Mouse (Mus musculus) embryonic facial prominence, embryonic 13.5 days (tissue): ENCODE results near the gene Efs. TPM values are rescaled to one million over a fixed set of nuclear protein-coding genes. Genes with fewer than 3 reads are reported as not detected.
A peak's percentile ranks its signal among the peaks of the same experiment; 100 is the strongest.

Experiments used
- ATAC-seq: fragments of 200-750 bp; cut with Nextera tagmentation; 2 replicates; pipeline ENCODE4 v1.8.0; 2017; ENCODE audit warnings: low read depth; ENCODE audit not compliant: insufficient number of reproducible peaks, insufficient read depth, low FRiP score, low TSS enrichment
- H3K27ac ChIP-seq: fragments of 300-500 bp; sonication (generic); 2 replicates; pipeline ENCODE4 v1.5.1; 2015; ENCODE audit warnings: moderate library complexity, mild to moderate bottlenecking, inconsistent platforms
- H3K27me3 ChIP-seq: fragments of 300-500 bp; sonication (generic); 2 replicates; pipeline ENCODE4 v1.6.1; 2015; ENCODE audit warnings: mild to moderate bottlenecking, inconsistent platforms
- H3K36me3 ChIP-seq: fragments of 300-500 bp; sonication (generic); 2 replicates; pipeline ENCODE4 v1.6.1; 2015; ENCODE audit warnings: mild to moderate bottlenecking, inconsistent platforms
- H3K4me1 ChIP-seq: fragments of 300-500 bp; sonication (generic); 2 replicates; pipeline ENCODE4 v1.6.1; 2015; ENCODE audit warnings: inconsistent platforms
- H3K4me2 ChIP-seq: fragments of 300-500 bp; sonication (generic); 2 replicates; pipeline ENCODE4 v1.6.1; 2015; ENCODE audit warnings: moderate library complexity, mild to moderate bottlenecking, inconsistent platforms
- H3K4me3 ChIP-seq: fragments of 300-500 bp; sonication (generic); 2 replicates; pipeline ENCODE4 v1.5.1; 2015; ENCODE audit warnings: mild to moderate bottlenecking, inconsistent platforms
- H3K9ac ChIP-seq: fragments of 300-500 bp; sonication (generic); 2 replicates; pipeline ENCODE4 v1.6.1; 2015; ENCODE audit warnings: mild to moderate bottlenecking, inconsistent platforms
- H3K9me3 ChIP-seq: fragments of 300-500 bp; sonication (generic); 2 replicates; pipeline ENCODE4 v1.6.1; 2016; ENCODE audit warnings: inconsistent platforms
- WGBS: fragments of 180-500 bp; shearing (Covaris S2); methylation state at CpG from one replicate; pipeline ENCODE4 v1.1.7; 2015; ENCODE audit warnings: mixed read lengths; 5-methylcytosine and 5-hydroxymethylcytosine counted together
- polyA plus RNA-seq: library from polyadenylated mRNA; unstranded; fragments of >200 nt; fragmentation: Nextera tagmentation; extraction: Ambion mirVana; gene quantifications from 2 replicates; pipeline ENCODE4 v1.2.1, GENCODE M21; 2015

The Efs gene
- polyA plus RNA-seq, 1 experiment from 2014 or later, result 50.9 TPM

DNA sequence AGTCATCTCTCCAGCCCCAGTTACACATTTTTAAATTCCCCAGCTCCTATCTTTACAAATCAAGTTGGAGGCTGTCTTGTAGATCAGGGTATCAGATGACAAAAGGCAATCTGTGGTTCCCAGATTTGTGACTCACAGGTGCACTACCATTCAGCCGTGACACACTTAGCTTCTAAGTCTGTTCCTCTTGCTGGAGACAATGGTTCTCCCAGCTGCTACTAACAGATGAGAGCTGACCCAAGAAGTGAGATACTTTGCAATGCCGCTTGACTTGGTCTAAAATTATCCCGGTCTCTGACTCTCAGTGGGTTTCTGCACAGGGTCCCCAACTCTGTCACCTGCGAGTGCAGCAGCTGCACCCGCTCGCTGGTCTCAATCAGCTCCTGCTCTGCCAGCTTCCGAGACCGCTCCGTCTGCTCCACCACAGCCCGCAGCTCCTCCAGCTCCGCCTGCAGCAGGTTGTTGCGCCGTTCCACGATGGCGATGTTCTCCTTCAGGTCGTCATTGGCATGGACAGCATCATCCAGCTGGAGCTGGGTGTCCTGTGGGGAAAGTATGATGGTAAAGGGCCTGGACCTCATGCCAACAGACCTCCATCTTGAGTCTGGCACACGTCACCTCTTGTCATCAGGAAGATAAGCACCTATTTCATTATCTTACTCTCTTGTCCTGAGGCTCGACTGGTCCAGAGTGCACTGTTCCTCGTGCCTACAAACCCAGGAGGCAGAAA is 20.2 kb upstream of the Efs start:
- Histone ChIP-seq H3K9ac (no peak overlapping the region), H3K9me3 (no peaks in the 10 kb centered on the region), H3K36me3 (no peaks in the 10 kb centered on the region), H3K4me3 (no peak overlapping the region), H3K4me2 (no peak overlapping the region), H3K27me3 (no peaks in the 10 kb centered on the region), H3K27ac (no peak overlapping the region), H3K4me1 (peaks cover 3% of the 10 kb centered on the region; the same call in 1 of the 2 replicates)
- WGBS, result 85% methylated on average over 19 of the region's 19 CpGs
- no peak for ATAC-seq

DNA sequence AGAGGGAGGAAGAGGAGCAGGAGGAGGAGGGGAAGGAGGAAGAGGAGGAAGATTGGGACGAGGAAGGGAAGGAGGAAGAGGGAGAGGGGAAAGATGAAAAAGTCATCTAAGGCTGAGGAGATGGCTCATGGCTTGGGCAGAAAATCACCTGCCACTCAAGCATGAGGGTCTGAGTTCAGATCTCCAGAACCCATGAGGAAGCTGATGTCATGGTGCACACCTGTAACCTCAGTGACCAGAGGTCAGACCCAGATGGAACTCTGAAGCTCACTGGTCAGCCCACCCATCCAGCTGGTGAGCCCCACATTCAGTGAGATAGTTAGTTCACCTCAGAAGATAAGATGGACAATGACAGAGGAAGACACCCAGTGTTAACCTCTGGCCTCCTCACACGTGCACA is 19.0 kb upstream of the Efs start:
- Histone ChIP-seq H3K9ac (no peak overlapping the region), H3K9me3 (no peaks in the 10 kb centered on the region), H3K27ac (no peak overlapping the region), H3K27me3 (no peaks in the 10 kb centered on the region), H3K4me2 (no peak overlapping the region), H3K4me3 (no peak overlapping the region), H3K4me1 (peaks cover 5% of the 10 kb centered on the region; the same call in 1 of the 2 replicates), H3K36me3 (no peaks in the 10 kb centered on the region)
- no peak for ATAC-seq
- 70% methylated on average over 2 of the region's 2 CpGs for WGBS

DNA sequence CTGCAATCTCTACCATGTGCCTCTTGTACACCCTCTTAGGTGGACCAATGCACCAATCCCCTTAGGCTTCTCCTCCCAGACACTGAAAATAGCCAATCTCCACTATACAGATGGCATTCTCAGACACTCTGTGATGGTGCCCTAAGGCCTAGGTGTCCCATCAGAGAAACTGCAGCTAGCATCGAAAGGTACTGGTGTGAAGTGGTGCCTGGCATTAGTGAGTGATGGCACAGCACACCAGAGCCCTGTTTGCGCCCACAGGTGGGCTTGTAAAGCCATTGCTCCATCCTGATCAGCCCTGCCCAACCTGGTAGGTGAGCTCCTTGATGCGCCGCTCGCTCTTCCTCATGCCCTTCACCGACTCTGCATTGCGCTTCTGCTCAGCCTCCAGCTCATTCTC is 18.0 kb upstream of the Efs start:
- no peaks in the 10 kb centered on the region for H3K27me3 ChIP-seq
- peaks cover 5% of the 10 kb centered on the region; the same call in 1 of the 2 replicates for H3K4me1 ChIP-seq
- ATAC-seq, result no peak
- no peaks in the 10 kb centered on the region for H3K9me3 ChIP-seq
- H3K36me3 ChIP-seq, result no peaks in the 10 kb centered on the region
- WGBS, result 92% methylated on average over 7 of the region's 7 CpGs
- no peak overlapping the region for H3K4me3 ChIP-seq
- H3K4me2 ChIP-seq, result no peak overlapping the region
- H3K9ac ChIP-seq, result no peak overlapping the region
- no peak overlapping the region for H3K27ac ChIP-seq

DNA sequence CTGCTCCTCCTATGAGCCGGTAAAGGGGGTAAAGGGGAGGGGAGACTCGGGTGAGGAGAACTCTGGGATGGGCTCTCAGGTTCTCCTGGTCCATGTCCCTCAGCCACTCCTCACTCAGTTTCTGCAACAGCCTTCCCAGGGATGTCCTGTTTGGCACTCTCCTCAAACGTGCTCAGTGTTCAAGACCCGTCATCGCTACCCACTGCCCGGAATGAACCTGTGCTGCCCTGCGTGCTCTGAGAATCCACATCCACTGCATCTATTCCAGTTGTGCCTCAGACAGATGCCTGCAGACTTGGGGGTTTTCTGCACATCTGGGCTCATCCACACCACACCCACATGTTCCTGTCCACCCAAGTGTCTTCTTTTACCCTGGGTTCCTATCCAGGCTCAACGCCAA is 16.6 kb upstream of the Efs start:
- Histone ChIP-seq H3K4me1 (peaks cover 5% of the 10 kb centered on the region; the same call in 1 of the 2 replicates), H3K9me3 (no peaks in the 10 kb centered on the region), H3K4me2 (no peak overlapping the region), H3K27me3 (no peaks in the 10 kb centered on the region), H3K4me3 (no peak overlapping the region), H3K36me3 (no peaks in the 10 kb centered on the region), H3K9ac (no peak overlapping the region), H3K27ac (no peak overlapping the region)
- 86% methylated on average over 8 of the region's 8 CpGs for WGBS
- no peak for ATAC-seq

DNA sequence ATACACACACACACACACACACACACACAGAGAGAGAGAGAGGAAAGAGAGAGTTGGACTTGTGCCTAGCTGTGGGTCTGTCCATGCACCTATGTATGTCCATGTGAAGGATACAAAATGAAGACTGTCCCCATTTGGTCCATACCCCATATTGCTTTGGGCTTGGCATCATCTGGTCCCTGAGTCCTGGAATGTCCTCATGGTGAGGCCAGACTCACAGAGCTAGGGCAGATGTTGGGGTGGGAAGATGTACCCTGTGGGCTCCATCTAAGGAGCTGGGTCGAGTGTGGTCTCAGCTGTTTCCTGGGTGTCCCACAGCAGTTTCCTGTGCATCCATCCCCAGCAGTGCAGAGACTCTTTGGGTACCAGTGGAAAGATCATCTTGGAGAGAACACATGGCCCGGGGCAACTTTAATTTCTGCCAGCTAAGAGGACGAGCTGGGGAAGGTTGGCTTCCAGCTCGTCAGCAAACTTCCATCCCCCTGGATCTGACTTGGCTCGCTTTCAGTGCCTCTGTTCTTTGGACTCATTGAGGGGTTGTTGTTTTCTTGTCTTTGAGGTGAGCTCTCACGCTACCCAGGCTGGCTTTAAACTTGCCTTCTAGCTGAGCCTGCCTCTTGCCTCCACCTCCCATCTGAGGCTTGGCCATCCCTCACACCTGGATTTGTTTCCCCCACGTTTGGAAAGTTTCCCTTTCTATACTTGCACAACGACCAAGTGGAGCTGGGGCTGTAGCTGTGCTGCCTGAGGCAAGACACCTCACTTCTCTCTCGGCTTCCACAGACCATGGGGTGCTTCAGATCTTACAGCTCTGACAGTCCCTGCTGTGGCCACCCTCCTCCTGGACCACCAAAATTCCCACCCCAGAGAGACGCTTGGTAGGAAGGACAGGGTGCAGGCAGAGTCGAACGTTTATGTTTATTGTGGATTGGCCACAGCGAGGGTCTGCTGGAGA is 15.4 kb upstream of the Efs start:
- WGBS, result 59% methylated on average over 13 of the region's 13 CpGs
- no peak overlapping the region for H3K9ac ChIP-seq

DNA sequence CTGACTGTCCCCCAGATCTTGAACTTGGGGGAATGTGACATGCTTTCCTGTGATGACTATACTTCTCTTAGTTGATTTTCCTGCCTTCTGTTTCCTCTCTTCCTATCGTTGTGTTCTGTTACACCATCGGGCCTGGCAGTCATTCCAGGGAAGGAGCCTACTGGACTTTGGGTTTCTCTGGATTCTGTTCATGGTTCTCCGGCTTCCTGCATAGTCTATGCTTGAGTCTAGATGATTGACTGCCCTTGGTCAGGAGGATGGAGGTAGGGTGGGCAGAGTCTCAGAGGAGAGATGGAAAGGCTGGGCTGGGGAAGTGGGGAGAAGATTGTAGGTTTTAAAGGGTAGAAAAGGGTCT is 14.2 kb upstream of the Efs start:
- H3K9me3 ChIP-seq, result no peaks in the 10 kb centered on the region
- H3K9ac ChIP-seq, result no peak overlapping the region
- no peak for ATAC-seq
- H3K36me3 ChIP-seq, result no peaks in the 10 kb centered on the region
- H3K4me2 ChIP-seq, result no peak overlapping the region
- WGBS, result 73% methylated on average over 3 of the region's 3 CpGs
- no peaks in the 10 kb centered on the region for H3K27me3 ChIP-seq
- peaks cover 19% of the 10 kb centered on the region for H3K4me1 ChIP-seq
- no peak overlapping the region for H3K4me3 ChIP-seq
- H3K27ac ChIP-seq, result no peak overlapping the region

More for the DNA sequence above, 15.4 kb upstream of the Efs start:
- no peak overlapping the region for H3K27ac ChIP-seq
- no peaks in the 10 kb centered on the region for H3K27me3 ChIP-seq
- H3K36me3 ChIP-seq, result no peaks in the 10 kb centered on the region
- H3K4me3 ChIP-seq, result no peak overlapping the region
- no peaks in the 10 kb centered on the region for H3K9me3 ChIP-seq
- no peak for ATAC-seq
- peaks cover 10% of the 10 kb centered on the region for H3K4me1 ChIP-seq
- H3K4me2 ChIP-seq, result no peak overlapping the region

DNA sequence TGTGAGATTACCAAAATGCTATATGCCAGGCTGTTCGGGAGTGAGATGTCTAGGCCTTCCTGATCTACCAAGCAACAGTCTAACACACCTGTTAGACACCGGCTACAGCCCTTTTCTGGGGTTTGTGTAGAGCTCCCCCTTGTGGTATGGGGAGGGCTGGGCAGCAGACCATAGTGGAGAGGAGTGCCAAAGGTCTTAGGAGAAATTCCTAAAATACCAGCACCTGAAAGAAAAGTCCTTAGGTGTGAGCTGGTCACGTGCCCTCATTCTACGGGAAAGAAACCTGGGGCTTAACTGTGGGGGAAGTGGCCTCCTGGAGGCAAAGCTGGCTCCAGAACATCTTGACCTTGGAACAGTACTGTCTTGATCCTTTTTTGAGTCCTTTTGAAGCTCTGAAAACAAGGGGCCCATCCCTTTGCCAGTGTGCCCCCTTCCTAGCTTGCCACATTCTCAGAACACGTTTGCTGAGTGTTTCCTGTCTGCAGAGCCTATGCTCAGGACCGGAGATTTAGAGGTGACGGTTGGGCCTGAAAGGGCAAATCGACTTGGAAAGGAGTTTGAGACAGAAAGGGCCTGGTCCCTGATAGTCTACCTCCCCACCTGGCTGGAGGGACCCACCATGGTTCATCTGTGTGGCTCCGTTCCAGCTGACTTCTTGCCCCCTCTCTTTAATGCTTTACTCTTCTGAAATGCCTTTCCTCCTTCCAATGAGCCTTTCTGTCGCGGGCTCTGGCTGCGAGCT is 13.7 kb upstream of the Efs start:
- no peaks in the 10 kb centered on the region for H3K27me3 ChIP-seq
- no peak for ATAC-seq
- no peaks in the 10 kb centered on the region for H3K36me3 ChIP-seq
- no peak overlapping the region for H3K4me3 ChIP-seq
- H3K9ac ChIP-seq, result no peak overlapping the region
- H3K27ac ChIP-seq, result no peak overlapping the region
- no peak overlapping the region for H3K4me2 ChIP-seq
- no peaks in the 10 kb centered on the region for H3K9me3 ChIP-seq
- H3K4me1 ChIP-seq, result peaks cover 19% of the 10 kb centered on the region
- 49% methylated on average over 12 of the region's 12 CpGs for WGBS

DNA sequence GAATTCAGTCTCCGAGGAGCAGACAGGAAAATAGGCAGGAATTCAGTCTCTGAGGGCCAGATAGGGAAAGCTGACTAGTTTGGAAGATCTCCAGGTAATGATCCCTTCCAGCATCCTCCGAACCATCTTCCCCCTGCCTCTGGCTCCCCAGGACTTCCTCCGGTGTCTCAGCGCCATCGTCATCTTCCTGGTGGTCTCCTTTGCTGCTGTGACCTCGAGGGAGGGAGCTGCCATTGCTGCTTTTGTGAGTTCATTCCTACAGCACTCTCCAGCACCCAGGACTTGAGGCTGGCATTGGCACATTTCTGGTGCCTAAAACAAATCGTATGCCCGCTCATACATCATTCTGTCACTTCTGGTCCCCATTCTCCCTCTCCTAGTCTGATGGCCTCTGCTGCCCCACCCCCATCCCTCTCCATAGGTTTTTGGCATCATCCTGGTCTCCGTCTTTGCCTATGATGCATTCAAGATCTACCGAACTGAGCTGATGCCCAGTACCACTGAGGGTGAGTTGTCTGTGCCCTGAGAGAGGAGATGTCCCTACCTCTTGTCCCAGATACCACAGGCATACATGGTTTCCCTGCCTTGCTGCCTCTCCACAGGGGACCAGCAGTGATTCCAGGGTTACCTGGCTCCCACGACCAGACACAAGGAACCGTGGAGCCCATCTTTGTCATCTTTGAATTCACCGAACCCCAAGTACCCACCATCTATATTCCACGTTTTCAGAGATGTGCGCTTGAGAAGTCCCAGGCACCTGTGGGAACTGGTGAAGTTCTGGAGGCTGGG is 12.7 kb upstream of the Efs start:
- no peak overlapping the region for H3K4me2 ChIP-seq
- H3K9me3 ChIP-seq, result no peaks in the 10 kb centered on the region
- no peak overlapping the region for H3K27ac ChIP-seq
- 83% methylated on average over 15 of the region's 15 CpGs for WGBS
- H3K27me3 ChIP-seq, result no peaks in the 10 kb centered on the region
- no peaks in the 10 kb centered on the region for H3K36me3 ChIP-seq
- peaks cover 19% of the 10 kb centered on the region for H3K4me1 ChIP-seq
- no peak overlapping the region for H3K4me3 ChIP-seq
- H3K9ac ChIP-seq, result no peak overlapping the region
- ATAC-seq, result no peak

DNA sequence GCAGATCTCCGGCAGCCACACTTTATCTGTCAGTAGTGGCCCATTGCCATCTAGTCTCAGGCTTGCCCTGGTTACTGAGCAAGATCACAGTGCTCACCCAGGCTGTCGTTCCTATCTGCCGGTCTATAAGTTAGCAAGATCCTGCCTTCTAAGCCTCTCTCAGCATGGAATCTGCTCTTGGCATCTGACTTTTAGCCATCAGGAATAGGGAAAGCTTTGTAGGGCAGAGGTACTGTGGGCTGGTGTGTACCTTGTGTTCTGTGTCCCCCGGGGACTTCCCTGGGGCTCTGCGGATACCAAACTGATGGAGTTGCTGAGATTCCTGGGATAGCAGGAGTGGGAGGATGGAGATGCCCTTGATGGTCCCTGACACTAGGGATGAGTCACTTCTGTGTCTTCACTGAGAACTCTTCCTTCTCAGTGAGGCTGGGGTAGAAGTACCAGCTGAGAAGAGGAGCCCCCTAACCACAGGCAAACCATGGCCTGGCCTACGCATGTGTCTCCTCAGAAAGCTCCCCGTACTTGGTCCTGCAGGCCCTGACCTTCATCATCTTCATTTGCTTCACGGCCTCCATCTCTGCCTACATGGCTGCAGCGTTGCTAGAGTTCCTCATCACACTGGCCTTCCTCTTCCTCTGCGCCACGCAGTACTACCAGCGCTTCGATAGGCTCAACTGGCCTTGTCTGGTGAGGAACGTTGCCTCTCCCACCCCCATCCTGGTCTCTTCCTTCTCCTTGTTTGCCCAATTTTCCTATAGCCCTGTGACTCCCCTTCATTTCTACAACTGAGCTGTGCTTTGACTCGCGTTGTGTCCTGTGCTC is 11.6 kb upstream of the Efs start:
- ATAC-seq, result no peak
- Histone ChIP-seq H3K4me2 (no peak overlapping the region), H3K27ac (no peak overlapping the region), H3K4me3 (no peak overlapping the region), H3K9me3 (no peaks in the 10 kb centered on the region), H3K36me3 (no peaks in the 10 kb centered on the region), H3K9ac (0 out of 2 replicates have a peak overlapping the region, but pooled peaks have one; percentile 11), H3K4me1 (peaks cover 25% of the 10 kb centered on the region), H3K27me3 (no peaks in the 10 kb centered on the region)
- WGBS, result 89% methylated on average over 16 of the region's 16 CpGs

DNA sequence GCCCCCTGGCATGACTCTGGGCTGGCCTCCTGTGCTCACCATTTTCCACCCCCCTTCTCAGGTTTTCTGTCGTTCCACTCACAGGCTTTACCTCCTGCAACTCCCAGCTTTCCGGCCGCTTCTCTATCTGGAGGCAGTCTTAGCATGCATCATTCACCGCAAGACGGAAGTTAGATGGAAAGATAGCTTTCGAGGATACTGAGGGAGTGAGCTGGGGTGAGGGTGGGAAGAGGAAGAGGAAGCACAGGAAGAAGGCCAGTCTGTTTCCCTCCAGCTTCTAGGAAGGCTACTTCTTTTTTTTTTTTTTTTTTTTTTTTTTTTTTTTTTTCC is 10.9 kb upstream of the Efs start:
- ATAC-seq, result no peak
- Histone ChIP-seq H3K27ac (peak overlapping the region; percentile 86), H3K4me3 (peak overlapping the region; percentile 16), H3K36me3 (no peaks in the 10 kb centered on the region), H3K9me3 (no peaks in the 10 kb centered on the region), H3K4me1 (peaks cover 26% of the 10 kb centered on the region), H3K4me2 (peak overlapping the region; percentile 46), H3K27me3 (no peaks in the 10 kb centered on the region), H3K9ac (peak overlapping the region; percentile 61)
- 26% methylated on average over 6 of the region's 6 CpGs for WGBS
